Mouse (Mus musculus) heart, postnatal 10 days (tissue): ENCODE measurements around the gene Ufsp2. TPM values are rescaled to one million over a fixed set of nuclear protein-coding genes. Genes with fewer than 3 reads are reported as not detected.

Experiments
- DNase-seq, 2 experiments: peaks; one replicate each; pipeline ENCODE4 v3.0.0; 2021
- intact Hi-C: fragments of 180-260 bp; cut with DNase I; formaldehyde crosslinking; loops from one replicate; pipeline ENCODE4 v1.15.1; 2025
- total RNA-seq, 2 experiments: library from RNA; stranded (reverse); gene quantifications; 2 replicates each; pipeline ENCODE4 v1.2.3; 2021

The Ufsp2 gene
- total RNA-seq, 2 experiments from 2014 or later = 29.9 to 40.9 TPM

GRCm38 (mm10) chr8:46010746-46011680, 35.7 kb downstream of the Ufsp2 start:
- intact Hi-C loops = no loop called here
- peak; percentile 57 to 61 for DNase-seq

GRCm38 (mm10) chr8:46022203-46022602, 46.9 kb downstream of the Ufsp2 start:
- intact Hi-C loops = no loop called here
- DNase-seq = no peak

DNA sequence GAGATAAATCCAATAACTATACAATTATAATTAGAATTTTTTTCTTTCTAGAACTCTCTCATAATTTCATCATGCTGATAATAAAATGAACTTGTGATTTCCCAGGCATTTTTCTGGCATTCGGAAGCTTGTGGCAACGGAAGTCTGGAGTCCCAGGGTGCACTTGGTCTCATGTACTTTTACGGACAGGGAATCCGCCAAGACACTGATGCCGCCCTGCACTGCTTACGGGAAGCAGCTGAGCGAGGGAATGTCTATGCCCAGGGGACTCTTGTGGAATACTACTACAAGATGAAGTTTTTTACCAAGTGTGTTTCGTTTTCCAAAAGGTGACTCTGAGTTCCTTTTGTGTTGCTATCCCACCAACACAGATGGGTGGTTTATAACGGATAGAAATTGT, 47.4 kb downstream of the Ufsp2 start:
- DNase-seq = no peak
- intact Hi-C loops = no loop called here

DNA sequence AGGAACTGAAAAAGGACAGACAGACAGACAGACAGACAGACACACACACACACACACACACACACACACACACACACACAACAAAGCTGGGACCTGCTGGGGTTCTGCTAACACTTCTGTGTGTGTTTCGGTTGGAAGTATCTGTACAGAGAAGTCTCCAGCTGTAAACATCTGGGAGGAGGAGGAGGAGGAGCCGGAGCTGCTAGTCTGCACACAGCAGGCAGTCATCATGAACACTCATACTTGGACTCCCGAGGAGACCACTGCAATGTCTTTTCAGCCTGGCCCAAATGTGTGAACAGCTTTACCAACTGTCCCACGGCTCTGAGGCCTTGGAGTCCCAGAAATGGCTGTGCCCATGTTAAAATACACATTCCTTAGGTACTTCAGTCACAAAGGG, 49.1 kb downstream of the Ufsp2 start:
- DNase-seq = peak; percentile 43 to 46
- intact Hi-C loops = no loop called here

GRCm38 (mm10) chr8:46036217-46036616, 60.9 kb downstream of the Ufsp2 start:
- intact Hi-C loops = no loop called here
- no peak for DNase-seq

DNA sequence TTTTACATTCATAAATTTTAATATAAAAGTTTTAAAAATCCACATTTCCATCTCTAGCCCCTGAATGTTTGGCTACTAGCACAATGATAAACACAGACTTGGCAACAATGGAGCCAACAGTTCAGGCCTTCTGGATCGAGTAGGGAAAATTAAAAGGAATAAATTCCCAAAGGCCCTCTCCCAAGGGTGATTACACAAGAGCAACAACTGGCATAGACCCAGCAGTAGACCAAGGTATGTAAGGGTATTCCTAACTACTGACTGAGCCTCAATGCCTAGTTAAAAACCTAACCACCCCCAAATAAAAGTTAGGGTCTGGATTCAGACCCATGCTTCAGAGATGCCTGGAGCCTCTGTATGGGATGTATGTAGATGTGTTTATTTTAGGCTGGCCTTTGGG, 64.3 kb downstream of the Ufsp2 start:
- intact Hi-C loops = no loop called here
- DNase-seq = no peak

DNA sequence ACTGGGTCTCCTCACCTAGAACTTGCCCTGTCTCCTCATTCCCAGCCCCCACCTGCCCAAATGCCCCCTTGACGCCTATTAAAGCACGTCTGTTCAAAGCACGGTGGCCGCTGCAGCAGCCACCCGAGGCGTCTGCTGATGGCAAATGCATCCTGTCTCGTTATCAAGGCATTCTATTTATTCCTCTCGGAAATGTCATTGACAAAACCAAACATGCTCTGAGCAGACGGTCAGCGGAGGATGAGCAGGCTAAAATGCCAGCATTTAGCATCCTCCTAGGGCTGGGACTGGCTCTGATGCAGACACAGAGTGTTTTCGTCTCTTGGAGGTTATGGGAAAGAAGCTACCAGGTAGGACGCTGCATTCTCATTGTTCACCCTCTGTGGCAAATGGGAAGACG, 64.9 kb downstream of the Ufsp2 start:
- DNase-seq = peak in 1 of 2 experiments; percentile 10
- intact Hi-C loops = no loop called here

Other genes with a start within 250 kb of the Ufsp2 start
- gene Pdlim3, start 90.1 kb upstream of the Ufsp2 start, total RNA-seq = 10 to 100 TPM; 48.2 to 70.9 TPM
- not detected for gene Ccdc110, start 40.9 kb upstream of the Ufsp2 start, total RNA-seq
- gene 1700029J07Rik, start 276 bp upstream of the Ufsp2 start, total RNA-seq = under 1 TPM; 0.53 to 0.97 TPM
- gene Lrp2bp, start 23.8 kb downstream of the Ufsp2 start, total RNA-seq = 1 to 10 TPM in 1 of 2 experiments, under 1 TPM in 1; 0.86 to 1.2 TPM
- gene Ankrd37, start 30.2 kb downstream of the Ufsp2 start, total RNA-seq = 1 to 10 TPM; 8.8 to 9.8 TPM
- gene Cfap97, start 176.2 kb downstream of the Ufsp2 start, total RNA-seq = 10 to 100 TPM; 13.4 to 16.5 TPM
- 10 to 100 TPM; 13.2 to 13.7 TPM for gene Snx25, start 176.6 kb downstream of the Ufsp2 start, total RNA-seq
- gene Slc25a4, start 235.8 kb downstream of the Ufsp2 start, total RNA-seq = 1,000 to 10,000 TPM; 3,766 to 3,984 TPM